Mouse (Mus musculus) forebrain, embryonic 11.5 days (tissue): ENCODE data around the gene Yif1a. TPM values are rescaled to one million over a fixed set of nuclear protein-coding genes. Genes with fewer than 3 reads are reported as not detected.

ENCODE experiments used
- ATAC-seq: fragments of 200-750 bp; cut with Nextera tagmentation; replicated peaks from 2 replicates; pipeline ENCODE4 v1.8.0; 2017; ENCODE audit warnings: moderate TSS enrichment; ENCODE audit not compliant: low FRiP score
- DNase-seq: peaks from one replicate; pipeline ENCODE4 v3.0.0-alpha.2; 2017; ENCODE audit warnings: low spot score
- H3K27ac ChIP-seq: fragments of 300-500 bp; sonication (generic); 2 replicates; pipeline ENCODE4 v1.5.1; 2014; ENCODE audit warnings: low read depth, low read length
- H3K27me3 ChIP-seq: fragments of 300-500 bp; sonication (generic); 2 replicates; pipeline ENCODE4 v1.6.1; 2014; ENCODE audit warnings: mild to moderate bottlenecking, low read length, mixed read lengths; ENCODE audit not compliant: control insufficient read depth, insufficient read depth
- H3K36me3 ChIP-seq: fragments of 300-500 bp; sonication (generic); 2 replicates; pipeline ENCODE4 v1.6.1; 2014; ENCODE audit warnings: mild to moderate bottlenecking, low read length, moderate library complexity, mixed read lengths; ENCODE audit not compliant: control insufficient read depth, insufficient read depth
- H3K4me1 ChIP-seq: fragments of 300-500 bp; sonication (generic); replicated peaks from 2 replicates; pipeline ENCODE4 v1.6.1; 2014; ENCODE audit warnings: low read length, mixed read lengths; ENCODE audit not compliant: control insufficient read depth, insufficient read depth
- H3K4me2 ChIP-seq: fragments of 300-500 bp; sonication (generic); 2 replicates; pipeline ENCODE4 v1.6.1; 2014; ENCODE audit warnings: low read depth, mild to moderate bottlenecking, low read length, moderate library complexity, mixed read lengths; ENCODE audit not compliant: severe bottlenecking
- H3K4me3 ChIP-seq: fragments of 300-500 bp; sonication (generic); 2 replicates; pipeline ENCODE4 v1.5.1; 2014; ENCODE audit warnings: low read depth, low read length
- H3K9ac ChIP-seq: fragments of 300-500 bp; sonication (generic); 2 replicates; pipeline ENCODE4 v1.6.1; 2014; ENCODE audit warnings: low read length
- H3K9me3 ChIP-seq: fragments of 300-500 bp; sonication (generic); 2 replicates; pipeline ENCODE4 v1.6.1; 2016; ENCODE audit warnings: low read length, mixed read lengths; ENCODE audit not compliant: control insufficient read depth
- WGBS: fragments of 180-500 bp; shearing (Covaris S2); extraction: QIAGEN DNeasy Blood & Tissue Kit; methylation state at CpG from one replicate; pipeline ENCODE4 v1.1.7; 2014; 5-methylcytosine and 5-hydroxymethylcytosine counted together
- polyA plus RNA-seq: library from polyadenylated mRNA; unstranded; fragments of >200 nt; fragmentation: Nextera tagmentation; extraction: Ambion mirVana; gene quantifications from 2 replicates; pipeline ENCODE4 v1.2.1, GENCODE M21; 2014

The Yif1a gene
- polyA plus RNA-seq, 1 experiment from 2014 or later: 69.5 TPM

- no peak; the same call in 1 of the 2 replicates for ATAC-seq
- H3K27me3 ChIP-seq: peaks cover 32% of the 10 kb centered on the region
Measured at GRCm38 (mm10) chr19:5067867-5068569, 20.3 kb upstream of the Yif1a start, which contains the start of gene Cd248. TSS of gene Cd248 (plus strand) at chr19:5068078.

DNA sequence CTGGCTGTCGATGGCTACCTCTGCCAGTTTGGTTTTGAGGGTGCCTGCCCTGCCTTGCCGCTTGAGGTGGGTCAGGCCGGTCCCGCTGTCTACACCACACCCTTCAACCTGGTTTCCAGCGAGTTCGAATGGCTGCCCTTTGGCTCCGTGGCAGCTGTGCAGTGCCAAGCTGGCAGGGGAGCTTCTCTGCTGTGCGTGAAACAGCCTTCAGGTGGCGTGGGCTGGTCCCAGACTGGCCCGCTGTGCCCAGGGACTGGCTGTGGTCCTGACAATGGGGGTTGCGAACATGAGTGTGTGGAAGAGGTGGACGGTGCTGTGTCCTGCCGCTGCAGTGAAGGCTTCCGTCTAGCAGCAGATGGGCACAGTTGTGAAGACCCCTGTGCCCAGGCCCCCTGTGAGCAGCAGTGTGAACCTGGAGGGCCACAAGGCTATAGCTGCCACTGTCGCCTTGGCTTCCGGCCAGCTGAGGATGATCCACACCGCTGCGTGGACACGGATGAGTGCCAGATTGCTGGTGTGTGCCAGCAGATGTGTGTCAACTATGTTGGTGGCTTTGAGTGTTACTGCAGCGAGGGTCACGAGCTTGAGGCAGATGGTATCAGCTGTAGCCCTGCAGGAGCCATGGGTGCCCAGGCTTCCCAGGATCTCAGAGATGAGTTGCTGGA is 19.6 kb upstream of the Yif1a start:
- ATAC-seq (no peak), DNase-seq (no peak)
- Histone ChIP-seq H3K27ac (no peak overlapping the region), H3K4me3 (peak overlapping the region; percentile 35), H3K9ac (peak overlapping the region; percentile 60), H3K9me3 (no peaks in the 10 kb centered on the region), H3K27me3 (peaks cover 32% of the 10 kb centered on the region), H3K4me1 (peaks cover 31% of the 10 kb centered on the region), H3K36me3 (no peaks in the 10 kb centered on the region), H3K4me2 (peak overlapping the region; percentile 88)
- 53% methylated on average over 21 of the region's 21 CpGs for WGBS

More at GRCm38 (mm10) chr19:5067867-5068569, 20.3 kb upstream of the Yif1a start, which contains the start of gene Cd248:
- Histone ChIP-seq H3K36me3 (no peaks in the 10 kb centered on the region), H3K27ac (no peak within 1 kb of the TSS), H3K4me1 (peaks cover 31% of the 10 kb centered on the region), H3K4me3 (peak within 1 kb of the TSS; percentile 35), H3K9me3 (no peaks in the 10 kb centered on the region), H3K9ac (peak within 1 kb of the TSS; percentile 60), H3K4me2 (peak within 1 kb of the TSS; percentile 88)
- peak; percentile 79 for DNase-seq
- WGBS: 1% methylated on average over 49 of the region's 56 CpGs

- H3K4me1 ChIP-seq: peaks cover 31% of the 10 kb centered on the region
- no peak overlapping the region for H3K4me3 ChIP-seq
- H3K36me3 ChIP-seq: no peaks in the 10 kb centered on the region
- no peaks in the 10 kb centered on the region for H3K9me3 ChIP-seq
- DNase-seq (no peak), ATAC-seq (no peak)
- H3K27ac ChIP-seq: no peak overlapping the region
- no peak overlapping the region for H3K9ac ChIP-seq
- no peak overlapping the region for H3K4me2 ChIP-seq
- peaks cover 32% of the 10 kb centered on the region for H3K27me3 ChIP-seq
- 84% methylated on average over 5 of the region's 5 CpGs for WGBS
Measured at GRCm38 (mm10) chr19:5069486-5069885, 18.9 kb upstream of the Yif1a start.

DNA sequence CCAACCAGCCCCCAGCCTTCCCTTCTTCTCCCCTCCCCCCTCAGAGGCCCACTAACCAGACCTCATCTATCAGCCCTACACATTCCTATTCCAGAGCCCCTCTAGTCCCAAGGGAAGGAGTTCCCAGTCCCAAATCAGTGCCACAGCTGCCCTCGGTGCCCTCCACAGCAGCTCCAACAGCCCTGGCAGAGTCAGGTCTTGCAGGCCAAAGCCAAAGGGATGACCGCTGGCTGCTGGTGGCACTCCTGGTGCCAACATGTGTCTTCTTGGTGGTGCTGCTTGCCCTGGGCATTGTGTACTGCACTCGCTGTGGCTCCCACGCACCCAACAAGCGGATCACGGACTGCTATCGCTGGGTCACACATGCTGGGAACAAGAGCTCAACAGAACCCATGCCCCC is 18.4 kb upstream of the Yif1a start:
- DNase-seq (no peak), ATAC-seq (no peak)
- Histone ChIP-seq H3K4me3 (no peak overlapping the region), H3K4me1 (peaks cover 31% of the 10 kb centered on the region), H3K27ac (no peak overlapping the region), H3K27me3 (peaks cover 32% of the 10 kb centered on the region), H3K36me3 (no peaks in the 10 kb centered on the region), H3K4me2 (0 out of 2 replicates have a peak overlapping the region, but pooled peaks have one; percentile 15), H3K9me3 (no peaks in the 10 kb centered on the region), H3K9ac (no peak overlapping the region)
- 86% methylated on average over 7 of the region's 7 CpGs for WGBS

DNA sequence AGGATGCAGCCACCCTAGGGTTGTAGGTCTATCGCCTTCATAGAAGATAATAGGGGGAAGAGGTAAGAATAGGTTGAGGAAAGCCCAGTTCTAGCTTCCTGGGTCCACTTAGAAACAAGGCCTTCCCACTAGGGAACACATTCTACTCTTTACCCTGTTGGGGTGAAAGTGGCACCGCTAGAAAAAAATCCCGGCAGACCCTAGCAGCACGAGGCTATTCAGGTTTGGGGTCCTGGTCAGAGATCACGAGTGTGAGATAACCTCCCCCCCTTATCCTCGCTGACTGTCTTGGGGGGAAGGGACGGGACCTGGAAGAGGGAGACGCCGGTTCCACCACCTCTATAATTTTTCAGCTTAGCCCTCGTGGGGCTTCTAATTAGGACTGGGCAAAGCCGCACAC is 17.3 kb upstream of the Yif1a start:
- Histone ChIP-seq H3K4me1 (peaks cover 31% of the 10 kb centered on the region), H3K4me2 (peak overlapping the region; percentile 68), H3K9me3 (no peaks in the 10 kb centered on the region), H3K27ac (peak overlapping the region; percentile 74), H3K27me3 (peaks cover 32% of the 10 kb centered on the region), H3K36me3 (no peaks in the 10 kb centered on the region), H3K9ac (peak overlapping the region; percentile 54), H3K4me3 (peak overlapping the region; percentile 36)
- ATAC-seq (0 out of 2 replicates have a peak, but pooled peaks have one; percentile 2), DNase-seq (no peak)
- 6% methylated on average over 11 of the region's 11 CpGs for WGBS

DNA sequence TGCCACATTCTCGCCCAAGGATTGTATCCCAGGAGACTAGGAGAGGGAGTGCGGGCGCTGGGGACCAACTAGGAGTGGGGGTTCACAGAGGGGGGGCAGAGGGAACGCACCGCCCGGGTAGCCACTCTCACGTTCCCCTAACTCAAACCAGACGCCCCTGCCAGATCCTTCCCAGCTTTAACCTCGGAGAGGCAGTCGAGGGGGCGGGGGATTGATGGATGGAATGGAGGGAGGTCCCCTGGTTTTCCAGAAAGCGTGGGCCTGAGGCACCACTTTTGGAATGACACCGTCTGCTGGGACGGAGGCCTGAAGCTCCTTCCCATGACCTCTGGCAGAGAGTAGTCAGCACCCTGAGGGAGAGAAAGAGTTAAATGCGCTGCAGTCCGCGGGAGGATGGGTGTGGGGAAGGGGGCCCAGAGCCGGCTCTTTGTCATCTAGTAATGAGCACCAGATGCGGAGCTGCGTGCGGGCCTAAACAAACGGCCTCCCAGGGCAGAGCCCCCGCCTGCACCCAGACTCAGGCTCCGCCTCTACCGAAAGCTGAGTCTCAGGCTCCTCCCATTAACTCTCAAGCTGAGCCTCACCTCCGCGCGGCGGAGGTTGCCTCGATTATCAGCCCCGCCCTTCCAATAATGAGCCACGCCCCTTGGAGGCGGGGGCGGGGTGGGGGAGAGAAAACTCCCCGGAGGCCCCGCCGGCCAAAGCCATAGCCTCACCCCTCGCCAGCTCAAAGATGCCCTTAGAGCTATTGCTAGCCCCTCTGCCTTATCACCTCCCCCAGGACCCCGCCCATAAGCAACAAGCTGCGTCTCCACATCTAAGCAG is 16.6 kb upstream of the Yif1a start:
- under 1% methylated on average over 40 of the region's 40 CpGs for WGBS
- peaks cover 31% of the 10 kb centered on the region for H3K4me1 ChIP-seq
- H3K9me3 ChIP-seq: no peaks in the 10 kb centered on the region
- H3K36me3 ChIP-seq: no peaks in the 10 kb centered on the region
- peak overlapping the region; percentile 74 for H3K27ac ChIP-seq
- H3K4me2 ChIP-seq: peak overlapping the region; percentile 68
- peak; percentile 92 for DNase-seq
- peak; percentile 86 for ATAC-seq
- peak overlapping the region; percentile 36 for H3K4me3 ChIP-seq
- peaks cover 32% of the 10 kb centered on the region for H3K27me3 ChIP-seq
- H3K9ac ChIP-seq: peak overlapping the region; percentile 54

GRCm38 (mm10) chr19:5072389-5073019 is 15.8 kb upstream of the Yif1a start:
- peak overlapping the region; percentile 74; the same call in 1 of the 2 replicates for H3K27ac ChIP-seq
- WGBS: 1% methylated on average over 20 of the region's 20 CpGs
- DNase-seq: no peak
- peaks cover 24% of the 10 kb centered on the region for H3K4me1 ChIP-seq
- H3K9me3 ChIP-seq: no peaks in the 10 kb centered on the region
- H3K4me3 ChIP-seq: peak overlapping the region; percentile 36
- H3K4me2 ChIP-seq: peak overlapping the region; percentile 68
- no peaks in the 10 kb centered on the region for H3K36me3 ChIP-seq
- peak overlapping the region; percentile 54; the same call in 1 of the 2 replicates for H3K9ac ChIP-seq
- H3K27me3 ChIP-seq: peaks cover 25% of the 10 kb centered on the region
- ATAC-seq: peak; percentile 27

GRCm38 (mm10) chr19:5073028-5073427 is 15.3 kb upstream of the Yif1a start:
- H3K9ac ChIP-seq: no peak overlapping the region
- no peaks in the 10 kb centered on the region for H3K9me3 ChIP-seq
- H3K36me3 ChIP-seq: no peaks in the 10 kb centered on the region
- H3K4me3 ChIP-seq: peak overlapping the region; percentile 36; the same call in 1 of the 2 replicates
- peak; percentile 91 for DNase-seq
- WGBS: 2% methylated on average over 15 of the region's 15 CpGs
- H3K4me1 ChIP-seq: peaks cover 19% of the 10 kb centered on the region
- H3K27ac ChIP-seq: no peak overlapping the region; the same call in 1 of the 2 replicates
- peak; percentile 60 for ATAC-seq
- H3K27me3 ChIP-seq: peaks cover 21% of the 10 kb centered on the region
- peak overlapping the region; percentile 68 for H3K4me2 ChIP-seq
